Mouse (Mus musculus) midbrain, embryonic 10.5 days (tissue): Measurements from ENCODE around the gene Tfap2a. TPM values are rescaled to one million over a fixed set of nuclear protein-coding genes. Genes with fewer than 3 reads are reported as not detected.

ENCODE experiments used
- DNase-seq: peaks from one replicate; pipeline ENCODE4 v3.0.0-alpha.2; 2017; ENCODE audit warnings: low spot score
- H3K27ac ChIP-seq: fragments of 300-500 bp; sonication (generic); replicated peaks from 2 replicates; pipeline ENCODE4 v1.5.1; 2016; ENCODE audit warnings: mild to moderate bottlenecking
- H3K27me3 ChIP-seq: fragments of 300-500 bp; sonication (generic); 2 replicates; pipeline ENCODE4 v1.6.1; 2016; ENCODE audit warnings: low read depth, mild to moderate bottlenecking; ENCODE audit not compliant: poor library complexity, severe bottlenecking
- H3K36me3 ChIP-seq: fragments of 300-500 bp; sonication (generic); 2 replicates; pipeline ENCODE4 v1.6.1; 2016; ENCODE audit warnings: mild to moderate bottlenecking, moderate library complexity
- H3K4me1 ChIP-seq: fragments of 300-500 bp; sonication (generic); 2 replicates; pipeline ENCODE4 v1.6.1; 2016
- H3K4me3 ChIP-seq: fragments of 300-500 bp; sonication (generic); 2 replicates; pipeline ENCODE4 v1.5.1; 2016; ENCODE audit warnings: mild to moderate bottlenecking, moderate library complexity
- H3K9me3 ChIP-seq: fragments of 300-500 bp; sonication (generic); replicated peaks from 2 replicates; pipeline ENCODE4 v1.6.1; 2016; ENCODE audit warnings: mild to moderate bottlenecking
- WGBS: fragments of 180-500 bp; shearing (Covaris S2); methylation state at CpG from one replicate; pipeline ENCODE4 v1.1.7; 2016; 5-methylcytosine and 5-hydroxymethylcytosine counted together
- polyA plus RNA-seq: library from polyadenylated mRNA; unstranded; fragments of >200 nt; fragmentation: Nextera tagmentation; extraction: Ambion mirVana; gene quantifications from 2 replicates; pipeline ENCODE4 v1.2.1, GENCODE M21; 2016

Tfap2a gene
- polyA plus RNA-seq, 1 experiment from 2014 or later = 2.3 TPM

GRCm38 (mm10) chr13:40705821-40706425, 32.3 kb downstream of the Tfap2a start:
- no peak for DNase-seq
- Histone ChIP-seq H3K9me3 (no peaks in the 10 kb centered on the region), H3K27ac (no peak overlapping the region), H3K27me3 (peaks cover 100% of the 10 kb centered on the region), H3K36me3 (no peaks in the 10 kb centered on the region), H3K4me3 (no peak overlapping the region), H3K4me1 (peaks cover 43% of the 10 kb centered on the region)
- WGBS = 11% methylated on average over 4 of the region's 4 CpGs

DNA sequence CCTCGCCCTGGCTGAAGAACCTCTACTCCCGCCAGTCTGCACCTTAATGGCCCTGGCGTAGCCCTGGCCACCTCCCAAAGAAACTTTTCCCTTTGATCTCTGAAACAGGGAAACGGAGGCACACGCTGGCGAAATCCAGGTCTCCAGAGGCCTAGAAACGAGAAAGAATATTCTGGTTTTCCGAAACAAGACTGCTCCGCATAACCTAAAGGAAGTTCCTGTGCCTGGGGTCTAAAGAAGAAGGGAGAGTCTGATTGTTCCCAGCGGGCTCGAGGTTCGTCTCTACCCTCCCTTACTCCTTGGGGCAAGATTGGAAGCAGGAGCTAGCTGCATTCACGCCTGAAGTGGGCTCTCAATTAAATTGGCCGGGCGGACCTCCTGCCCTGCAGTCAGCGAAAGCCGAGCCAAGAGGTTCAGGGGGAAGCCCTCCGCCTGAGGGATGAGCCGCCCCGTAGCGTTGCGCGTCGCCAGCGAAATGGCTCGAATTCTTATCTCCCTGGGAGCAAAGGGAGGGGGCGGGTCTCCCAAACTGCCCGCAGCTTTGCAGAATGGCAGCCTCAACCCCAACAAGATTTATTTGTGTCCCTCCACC, 33.2 kb downstream of the Tfap2a start:
- H3K27ac ChIP-seq = no peak overlapping the region
- under 1% methylated on average over 28 of the region's 28 CpGs for WGBS

DNA sequence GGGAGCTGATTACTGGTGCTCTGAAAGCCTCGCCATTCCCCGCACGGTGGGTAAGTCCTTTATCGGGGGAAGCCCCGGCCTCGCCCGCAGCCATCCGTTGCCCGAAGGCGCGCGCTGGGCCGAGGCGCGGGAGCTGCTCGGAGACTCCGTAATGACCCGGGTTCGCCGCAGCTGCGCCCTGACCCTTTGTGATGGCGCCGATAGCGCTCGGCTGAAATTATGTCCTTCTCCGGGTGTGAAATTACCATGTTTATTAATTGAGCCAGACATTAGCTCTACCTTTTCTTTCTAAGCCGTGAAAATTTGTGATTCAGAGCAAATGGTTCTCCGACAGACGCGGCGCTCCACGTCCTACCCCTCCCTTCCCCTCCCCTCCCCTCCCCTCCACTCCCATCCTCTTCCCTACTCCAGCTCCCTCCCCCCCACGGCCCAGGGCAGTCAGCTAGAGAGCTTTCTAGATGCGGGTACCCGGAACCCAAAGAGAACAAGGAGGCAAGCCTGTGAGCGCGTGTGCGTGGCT, 34.1 kb downstream of the Tfap2a start:
- Histone ChIP-seq H3K9me3 (no peaks in the 10 kb centered on the region), H3K27ac (no peak overlapping the region), H3K27me3 (peaks cover 98% of the 10 kb centered on the region), H3K4me3 (peak overlapping the region; percentile 39), H3K4me1 (peaks cover 32% of the 10 kb centered on the region), H3K36me3 (no peaks in the 10 kb centered on the region)
- DNase-seq = peak; percentile 62
- under 1% methylated on average over 38 of the region's 38 CpGs for WGBS

More for the DNA sequence above, 33.2 kb downstream of the Tfap2a start:
- H3K4me1 ChIP-seq = peaks cover 40% of the 10 kb centered on the region
- no peaks in the 10 kb centered on the region for H3K9me3 ChIP-seq
- peak overlapping the region; percentile 12; the same call in 1 of the 2 replicates for H3K4me3 ChIP-seq
- DNase-seq = peak; percentile 57
- peaks cover 100% of the 10 kb centered on the region for H3K27me3 ChIP-seq
- H3K36me3 ChIP-seq = no peaks in the 10 kb centered on the region

DNA sequence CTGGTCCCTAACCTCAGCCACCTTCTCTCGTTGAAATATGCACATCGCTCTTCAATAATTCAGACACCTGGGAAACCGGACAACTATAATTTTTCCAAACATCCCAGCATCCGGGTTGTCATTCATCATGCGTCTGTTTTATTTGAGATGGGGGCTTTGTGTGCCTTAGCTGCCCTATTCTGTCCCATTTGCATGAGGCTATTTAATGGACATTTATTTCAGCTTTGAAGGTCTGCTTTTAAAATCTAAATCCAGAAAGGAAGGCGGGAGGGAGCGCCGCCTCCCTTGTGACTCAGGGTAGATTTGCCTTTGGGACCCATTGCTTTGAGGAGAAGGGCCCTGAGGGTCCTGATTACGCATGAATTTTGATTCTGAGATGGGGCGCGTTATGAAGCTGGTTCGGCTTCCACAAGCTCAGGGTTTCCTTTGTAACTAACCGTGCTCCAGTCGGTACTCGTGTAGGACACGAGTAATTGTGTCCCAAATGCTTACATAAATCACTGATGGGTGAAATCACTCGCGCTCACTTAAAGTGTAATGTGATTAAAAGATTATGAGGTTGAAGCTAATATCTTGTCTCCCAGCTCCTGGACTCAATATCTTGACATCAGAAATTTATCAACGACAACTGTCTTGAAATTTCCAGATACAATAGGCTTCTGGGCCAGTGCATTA, 34.9 kb downstream of the Tfap2a start:
- DNase-seq = peak; percentile 31
- Histone ChIP-seq H3K4me3 (no peak overlapping the region), H3K9me3 (no peaks in the 10 kb centered on the region), H3K27ac (no peak overlapping the region), H3K4me1 (peaks cover 27% of the 10 kb centered on the region), H3K36me3 (no peaks in the 10 kb centered on the region), H3K27me3 (peaks cover 97% of the 10 kb centered on the region)
- 1% methylated on average over 19 of the region's 19 CpGs for WGBS

DNA sequence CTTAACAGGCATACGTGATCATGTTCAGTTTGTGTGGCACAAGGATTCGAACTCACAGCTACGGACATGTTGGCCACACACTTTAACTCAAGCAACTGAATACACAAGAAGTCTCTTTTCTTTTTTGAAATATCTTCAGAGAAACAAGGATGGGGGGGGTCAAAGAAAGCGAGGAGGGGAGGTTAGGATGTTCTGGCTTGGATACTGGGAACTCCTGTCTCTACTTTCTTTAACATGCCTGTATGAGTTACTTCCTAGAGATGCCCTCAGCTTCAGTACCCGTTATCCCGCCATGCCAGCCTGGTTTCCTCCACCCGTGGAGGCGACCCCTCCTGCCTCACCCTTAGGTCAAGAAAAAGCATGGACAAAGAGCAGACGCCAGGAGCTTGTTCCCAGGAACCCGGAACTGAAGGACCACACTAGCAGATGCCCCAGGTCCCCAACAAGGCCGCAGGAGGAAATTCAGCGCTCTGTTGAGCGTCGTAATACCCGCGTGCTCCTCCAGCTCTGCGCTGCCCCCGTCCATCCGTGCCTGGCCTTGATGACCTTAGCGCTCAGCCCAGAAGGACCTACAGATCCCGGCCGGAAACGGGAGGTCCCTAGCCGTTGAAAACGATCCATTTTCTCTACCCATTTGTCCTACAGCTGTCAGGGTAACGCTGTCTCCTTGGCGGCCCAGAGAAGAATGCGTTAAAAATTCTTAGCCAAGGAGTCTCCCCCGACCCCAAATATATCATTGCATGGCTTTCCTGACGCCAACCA, 35.6 kb downstream of the Tfap2a start:
- whole genome bisulfite sequencing = 4% methylated on average over 30 of the region's 30 CpGs
- DNase-seq = peak; percentile 43
- Histone ChIP-seq H3K4me1 (peaks cover 27% of the 10 kb centered on the region), H3K9me3 (no peaks in the 10 kb centered on the region), H3K27me3 (peaks cover 97% of the 10 kb centered on the region), H3K4me3 (no peak overlapping the region), H3K36me3 (no peaks in the 10 kb centered on the region), H3K27ac (no peak overlapping the region)

- 5% methylated on average over 12 of the region's 12 CpGs for WGBS
- H3K4me3 ChIP-seq = no peak overlapping the region
- H3K36me3 ChIP-seq = no peaks in the 10 kb centered on the region
- no peaks in the 10 kb centered on the region for H3K9me3 ChIP-seq
- no peak overlapping the region for H3K27ac ChIP-seq
- DNase-seq = peak; percentile 25
- H3K27me3 ChIP-seq = peaks cover 92% of the 10 kb centered on the region
- peaks cover 27% of the 10 kb centered on the region for H3K4me1 ChIP-seq
Observed at GRCm38 (mm10) chr13:40701691-40702090, 36.5 kb downstream of the Tfap2a start.

GRCm38 (mm10) chr13:40685790-40686189, 52.4 kb downstream of the Tfap2a start:
- Histone ChIP-seq H3K9me3 (no peaks in the 10 kb centered on the region), H3K4me3 (no peak overlapping the region), H3K27me3 (no peaks in the 10 kb centered on the region), H3K4me1 (no peaks in the 10 kb centered on the region), H3K27ac (no peak overlapping the region), H3K36me3 (no peaks in the 10 kb centered on the region)
- DNase-seq = no peak
- WGBS = 87% methylated on average over 3 of the region's 3 CpGs

- H3K4me3 ChIP-seq = no peak overlapping the region
- WGBS = 58% methylated on average over 4 of the region's 4 CpGs
- no peaks in the 10 kb centered on the region for H3K27me3 ChIP-seq
- no peaks in the 10 kb centered on the region for H3K4me1 ChIP-seq
- H3K9me3 ChIP-seq = no peaks in the 10 kb centered on the region
- H3K36me3 ChIP-seq = no peaks in the 10 kb centered on the region
- DNase-seq = no peak
- no peak overlapping the region for H3K27ac ChIP-seq
Observed at GRCm38 (mm10) chr13:40676730-40677129, 61.4 kb downstream of the Tfap2a start.

Other genes with a start within 250 kb of the Tfap2a start
- 2.7 and 3.8 TPM in 2 replicates for gene Gcnt2, start 121.4 kb upstream of the Tfap2a start, polyA plus RNA-seq